Mouse (Mus musculus) forebrain, embryonic 10.5 days (tissue): ENCODE results near the gene Bag6. TPM values are rescaled to one million over a fixed set of nuclear protein-coding genes. Genes with fewer than 3 reads are reported as not detected.

ENCODE experiments used
- DNase-seq: peaks from one replicate; pipeline ENCODE4 v3.0.0-alpha.2; 2017; ENCODE audit warnings: low spot score; ENCODE audit errors: extremely low spot score
- H3K27ac ChIP-seq: fragments of 300-500 bp; sonication (generic); 2 replicates; pipeline ENCODE4 v1.5.1; 2016; ENCODE audit warnings: mild to moderate bottlenecking
- H3K27me3 ChIP-seq: fragments of 300-500 bp; sonication (generic); 2 replicates; pipeline ENCODE4 v1.6.1; 2016; ENCODE audit warnings: mild to moderate bottlenecking; ENCODE audit not compliant: poor library complexity, severe bottlenecking
- H3K36me3 ChIP-seq: fragments of 300-500 bp; sonication (generic); replicated peaks from 2 replicates; pipeline ENCODE4 v1.6.1; 2016; ENCODE audit warnings: mild to moderate bottlenecking, moderate library complexity
- H3K4me1 ChIP-seq: fragments of 300-500 bp; sonication (generic); 2 replicates; pipeline ENCODE4 v1.6.1; 2016
- H3K4me3 ChIP-seq: fragments of 300-500 bp; sonication (generic); 2 replicates; pipeline ENCODE4 v1.5.1; 2016; ENCODE audit warnings: mild to moderate bottlenecking, moderate library complexity
- H3K9me3 ChIP-seq: fragments of 300-500 bp; sonication (generic); 2 replicates; pipeline ENCODE4 v1.6.1; 2016; ENCODE audit warnings: mild to moderate bottlenecking, moderate library complexity
- WGBS: fragments of 180-500 bp; shearing (Covaris S2); methylation state at CpG from one replicate; pipeline ENCODE4 v1.1.7; 2016; 5-methylcytosine and 5-hydroxymethylcytosine counted together
- polyA plus RNA-seq: library from polyadenylated mRNA; unstranded; fragments of >200 nt; fragmentation: Nextera tagmentation; extraction: Ambion mirVana; gene quantifications from 2 replicates; pipeline ENCODE4 v1.2.1, GENCODE M21; 2016

Bag6 gene
- polyA plus RNA-seq, 1 experiment from 2014 or later: 69.0 TPM

GRCm38 (mm10) chr17:35185639-35186611 lies 50.9 kb downstream of the Bag6 start:
- H3K9me3 ChIP-seq: no peaks in the 10 kb centered on the region
- WGBS: 4% methylated on average over 18 of the region's 18 CpGs

GRCm38 (mm10) chr17:35186681-35187080 lies 51.7 kb downstream of the Bag6 start:
- under 1% methylated on average over 4 of the region's 4 CpGs for WGBS
- Histone ChIP-seq H3K36me3 (no peaks in the 10 kb centered on the region), H3K27ac (peak overlapping the region; percentile 86), H3K4me3 (peak overlapping the region; percentile 57), H3K27me3 (no peaks in the 10 kb centered on the region), H3K9me3 (no peaks in the 10 kb centered on the region), H3K4me1 (peaks cover 27% of the 10 kb centered on the region)
- peak; percentile 40 for DNase-seq

More at GRCm38 (mm10) chr17:35185639-35186611, 50.9 kb downstream of the Bag6 start:
- Histone ChIP-seq H3K27me3 (no peaks in the 10 kb centered on the region), H3K36me3 (no peaks in the 10 kb centered on the region), H3K4me3 (peak overlapping the region; percentile 57), H3K4me1 (peaks cover 27% of the 10 kb centered on the region), H3K27ac (peak overlapping the region; percentile 86)
- DNase-seq: peak; percentile 62

- DNase-seq: no peak
- 0 out of 2 replicates have a peak overlapping the region, but pooled peaks have one; percentile 53 for H3K27ac ChIP-seq
- 79% methylated on average over 4 of the region's 4 CpGs for WGBS
- H3K27me3 ChIP-seq: no peaks in the 10 kb centered on the region
- H3K4me1 ChIP-seq: peaks cover 27% of the 10 kb centered on the region
- H3K36me3 ChIP-seq: no peaks in the 10 kb centered on the region
- H3K4me3 ChIP-seq: no peak overlapping the region
- no peaks in the 10 kb centered on the region for H3K9me3 ChIP-seq
Observed at GRCm38 (mm10) chr17:35187345-35187744, 52.4 kb downstream of the Bag6 start.

- no peaks in the 10 kb centered on the region for H3K9me3 ChIP-seq
- H3K4me3 ChIP-seq: no peak within 1 kb of the TSS
- WGBS: 80% methylated on average over 7 of the region's 7 CpGs
- DNase-seq: no peak
- H3K4me1 ChIP-seq: peaks cover 27% of the 10 kb centered on the region
- 0 out of 2 replicates have a peak within 1 kb of the TSS, but pooled peaks have one; percentile 53 for H3K27ac ChIP-seq
- H3K36me3 ChIP-seq: no peaks in the 10 kb centered on the region
- no peaks in the 10 kb centered on the region for H3K27me3 ChIP-seq
Observed at GRCm38 (mm10) chr17:35187959-35188610, 53.1 kb downstream of the Bag6 start, which contains the start of gene Lst1. Gene Lst1 (minus strand): TSS chr17:35188439.

- Histone ChIP-seq H3K27ac (0 out of 2 replicates have a peak overlapping the region, but pooled peaks have one; percentile 15), H3K4me3 (no peak overlapping the region), H3K36me3 (no peaks in the 10 kb centered on the region), H3K27me3 (peaks cover 10% of the 10 kb centered on the region), H3K9me3 (no peaks in the 10 kb centered on the region), H3K4me1 (peaks cover 30% of the 10 kb centered on the region)
- 65% methylated on average over 1 of the region's 1 CpGs for WGBS
- no peak for DNase-seq
Observed at GRCm38 (mm10) chr17:35189186-35189585, 54.2 kb downstream of the Bag6 start.

- 76% methylated on average over 4 of the region's 4 CpGs for WGBS
- Histone ChIP-seq H3K4me1 (peaks cover 34% of the 10 kb centered on the region), H3K9me3 (no peaks in the 10 kb centered on the region), H3K27me3 (peaks cover 19% of the 10 kb centered on the region), H3K4me3 (no peak overlapping the region), H3K27ac (no peak overlapping the region), H3K36me3 (no peaks in the 10 kb centered on the region)
- DNase-seq: no peak
Observed at GRCm38 (mm10) chr17:35190096-35190495, 55.1 kb downstream of the Bag6 start.

GRCm38 (mm10) chr17:35191723-35192122 lies 56.7 kb downstream of the Bag6 start:
- peaks cover 35% of the 10 kb centered on the region for H3K27me3 ChIP-seq
- WGBS: 67% methylated on average over 2 of the region's 2 CpGs
- no peaks in the 10 kb centered on the region for H3K36me3 ChIP-seq
- no peak overlapping the region for H3K4me3 ChIP-seq
- no peak for DNase-seq
- H3K4me1 ChIP-seq: peaks cover 31% of the 10 kb centered on the region
- H3K9me3 ChIP-seq: no peaks in the 10 kb centered on the region
- no peak overlapping the region for H3K27ac ChIP-seq

- no peak for DNase-seq
- WGBS: 89% methylated on average over 5 of the region's 5 CpGs
- peaks cover 29% of the 10 kb centered on the region for H3K4me1 ChIP-seq
- H3K27me3 ChIP-seq: peaks cover 47% of the 10 kb centered on the region
- H3K27ac ChIP-seq: no peak overlapping the region
- H3K9me3 ChIP-seq: no peaks in the 10 kb centered on the region
- H3K4me3 ChIP-seq: no peak overlapping the region
- no peaks in the 10 kb centered on the region for H3K36me3 ChIP-seq
Observed at GRCm38 (mm10) chr17:35192924-35193323, 57.9 kb downstream of the Bag6 start.

- 77% methylated on average over 28 of the region's 28 CpGs for WGBS
- Histone ChIP-seq H3K4me3 (peak within 1 kb of the TSS; percentile 57), H3K4me1 (peaks cover 35% of the 10 kb centered on the region), H3K9me3 (no peaks in the 10 kb centered on the region), H3K27me3 (peaks cover 57% of the 10 kb centered on the region), H3K27ac (no peak within 1 kb of the TSS), H3K36me3 (no peaks in the 10 kb centered on the region)
- DNase-seq: no peak
Observed at GRCm38 (mm10) chr17:35193881-35194843, 59.2 kb downstream of the Bag6 start, which contains the start of gene Ltb. Gene Ltb (plus strand): TSS chr17:35194439.

GRCm38 (mm10) chr17:35194844-35195630 lies 60.1 kb downstream of the Bag6 start:
- peaks cover 32% of the 10 kb centered on the region for H3K4me1 ChIP-seq
- H3K36me3 ChIP-seq: no peaks in the 10 kb centered on the region
- peak overlapping the region; percentile 70 for H3K27ac ChIP-seq
- 49% methylated on average over 19 of the region's 19 CpGs for WGBS
- peaks cover 63% of the 10 kb centered on the region for H3K27me3 ChIP-seq
- peak overlapping the region; percentile 57 for H3K4me3 ChIP-seq
- DNase-seq: no peak
- H3K9me3 ChIP-seq: no peaks in the 10 kb centered on the region

- H3K27me3 ChIP-seq: peaks cover 70% of the 10 kb centered on the region
- peak overlapping the region; percentile 57 for H3K4me3 ChIP-seq
- WGBS: 2% methylated on average over 66 of the region's 66 CpGs
- peak; percentile 75 for DNase-seq
- H3K4me1 ChIP-seq: peaks cover 32% of the 10 kb centered on the region
- no peaks in the 10 kb centered on the region for H3K9me3 ChIP-seq
- H3K27ac ChIP-seq: peak overlapping the region; percentile 70
- no peaks in the 10 kb centered on the region for H3K36me3 ChIP-seq
Observed at GRCm38 (mm10) chr17:35195631-35196320, 60.8 kb downstream of the Bag6 start.
